Mouse (Mus musculus) ES-E14 (cell line): ENCODE measurements around the gene Cygb.
"Not testable (repeated sequence)": the region's sequence is repeated elsewhere in the genome, so short reads cannot be mapped to it uniquely, and the experiment has no call there.

ENCODE experiments used
- CHD2 ChIP-seq: IDR thresholded peaks from 2 replicates; pipeline ENCODE4 v1.6.1; 2014; ENCODE audit warnings: mild to moderate bottlenecking, low read depth, low read length, inconsistent platforms
- HCFC1 ChIP-seq: IDR thresholded peaks from 2 replicates; pipeline ENCODE4 v1.6.1; 2012; ENCODE audit warnings: low read length, inconsistent platforms, borderline replicate concordance; ENCODE audit not compliant: insufficient read depth
- MAFK ChIP-seq: IDR thresholded peaks from 2 replicates; pipeline ENCODE4 v1.6.1; 2014; ENCODE audit warnings: mild to moderate bottlenecking, low read depth, low read length, inconsistent platforms; ENCODE audit not compliant: insufficient read depth
- ZNF384 ChIP-seq: IDR thresholded peaks from 2 replicates; pipeline ENCODE4 v1.6.1; 2012; ENCODE audit warnings: low read depth, low read length, inconsistent platforms

- TF ChIP-seq HCFC1, CHD2, ZNF384, MAFK: not testable (repeated sequence)
Measured at GRCm38 (mm10) chr11:116675429-116675828, 21.3 kb upstream of the Cygb start.
